Mouse (Mus musculus): ENCODE results near the gene Soat1.

DNA sequence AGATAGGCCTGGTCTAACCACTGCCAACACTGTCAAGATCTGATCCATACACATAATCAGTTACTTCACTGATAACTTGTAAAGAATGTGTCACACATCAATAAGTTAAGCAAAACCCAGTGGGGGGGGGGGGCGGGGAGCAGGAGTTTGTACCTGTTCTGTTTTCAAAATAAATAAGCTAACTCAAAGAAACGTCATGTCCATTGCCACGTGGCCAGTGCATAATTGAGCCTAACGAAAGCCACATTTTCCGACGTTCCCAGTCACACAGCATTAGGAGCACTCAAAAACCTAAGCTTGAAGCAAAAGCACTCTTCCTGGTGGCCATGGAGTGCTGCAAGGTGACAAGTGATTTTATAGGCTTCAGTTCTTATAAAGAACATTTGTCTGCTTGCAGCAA, 13.1 kb downstream of the Soat1 start:
- TF ChIP-seq CTCF (IDR thresholded peaks at IDR 0.05; ENCODE audit: low read depth) (no peak), EP300 (IDR thresholded peaks at IDR 0.05; ENCODE audit: low read depth) (no peak)

Data from liver, postnatal 0 days (tissue).